Mouse (Mus musculus): Measurements from ENCODE around the gene Syt16. TPM values are rescaled to one million over a fixed set of nuclear protein-coding genes. Genes with fewer than 3 reads are reported as not detected.

The Syt16 gene
- polyA plus RNA-seq, 1 experiment from 2014 or later: not detected

DNA sequence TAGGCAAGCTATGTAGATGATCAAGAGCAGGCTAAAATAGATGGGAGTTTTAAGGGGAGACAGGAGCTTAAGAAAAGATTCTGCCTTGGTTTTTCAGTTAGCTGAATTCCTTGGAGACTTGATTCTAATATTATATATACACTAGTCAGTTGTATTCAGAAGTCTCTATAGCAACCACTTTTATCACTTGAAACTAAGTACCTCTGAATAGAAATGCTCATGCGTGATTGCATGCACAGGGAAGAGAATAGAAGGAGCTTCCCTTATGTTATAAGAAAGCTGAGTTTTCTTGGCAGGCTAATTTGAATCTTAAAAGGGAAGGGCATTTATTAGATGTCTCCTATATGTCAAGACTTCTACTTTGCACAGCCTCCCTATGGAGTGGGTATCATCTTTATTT is 235.4 kb downstream of the Syt16 start:
- no peak overlapping the region for H3K27ac ChIP-seq (ENCODE audit: low read depth)
- no peak for DNase-seq
- no peaks in the 10 kb centered on the region for H3K36me3 ChIP-seq (replicated peaks; ENCODE audit: insufficient read depth, low read length)
- no peak overlapping the region for H3K4me2 ChIP-seq (ENCODE audit: low read depth, low read length)
- WGBS (ENCODE audit: insufficient replicate concordance): 73% methylated on average over 1 of the region's 1 CpGs
- no peak for ATAC-seq
- H3K4me1 ChIP-seq (ENCODE audit: insufficient read depth): no peaks in the 10 kb centered on the region
- H3K9ac ChIP-seq (replicated peaks): no peak overlapping the region
- TF ChIP-seq CTCF (IDR thresholded peaks at IDR 0.05; ENCODE audit: low read depth) (no peak), EP300 (IDR thresholded peaks at IDR 0.05; ENCODE audit: low read depth) (no peak)
- H3K27me3 ChIP-seq (ENCODE audit: insufficient read depth, low read length): no peaks in the 10 kb centered on the region
- no peak overlapping the region for H3K4me3 ChIP-seq (ENCODE audit: low read depth, low read length)
- no peaks in the 10 kb centered on the region for H3K9me3 ChIP-seq (ENCODE audit: low read length)

DNA sequence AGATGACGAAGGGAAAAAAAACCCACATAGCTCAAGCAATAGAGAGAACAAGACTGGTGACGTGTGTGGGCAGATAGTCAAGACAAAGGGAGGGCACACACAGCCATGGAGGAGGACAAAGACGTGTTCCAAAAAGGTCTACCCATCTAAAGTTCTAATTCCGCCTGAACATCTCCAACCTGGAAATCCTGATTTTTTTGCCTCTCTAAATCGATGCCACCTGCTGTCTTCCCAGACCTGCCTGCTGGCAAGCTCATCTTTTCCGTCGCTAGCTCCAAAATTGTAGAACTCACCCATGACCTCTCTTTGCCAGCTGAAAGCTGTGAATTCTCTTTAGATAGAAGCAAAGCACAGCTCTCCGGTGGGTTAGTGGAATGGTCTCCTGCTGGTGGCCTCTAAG is 238.7 kb downstream of the Syt16 start:
- DNase-seq (no peak), ATAC-seq (no peak)
- WGBS (ENCODE audit: insufficient replicate concordance): 79% methylated on average over 8 of the region's 8 CpGs
- H3K4me3 ChIP-seq (ENCODE audit: low read depth, low read length): no peak overlapping the region
- no peaks in the 10 kb centered on the region for H3K27me3 ChIP-seq (ENCODE audit: insufficient read depth, low read length)
- H3K9me3 ChIP-seq (ENCODE audit: low read length): no peaks in the 10 kb centered on the region
- H3K9ac ChIP-seq (replicated peaks): no peak overlapping the region
- no peaks in the 10 kb centered on the region for H3K36me3 ChIP-seq (replicated peaks; ENCODE audit: insufficient read depth, low read length)
- no peak overlapping the region for H3K4me2 ChIP-seq (ENCODE audit: low read depth, low read length)
- no peak overlapping the region for H3K27ac ChIP-seq (ENCODE audit: low read depth)
- no peak for TF ChIP-seq EP300 (IDR thresholded peaks at IDR 0.05; ENCODE audit: low read depth)
- no peak for TF ChIP-seq CTCF (IDR thresholded peaks at IDR 0.05; ENCODE audit: low read depth)
- no peaks in the 10 kb centered on the region for H3K4me1 ChIP-seq (ENCODE audit: insufficient read depth)

- ATAC-seq (no peak), DNase-seq (no peak)
- Histone ChIP-seq H3K9ac (replicated peaks) (no peak overlapping the region), H3K27me3 (ENCODE audit: insufficient read depth, low read length) (no peaks in the 10 kb centered on the region), H3K9me3 (ENCODE audit: low read length) (no peaks in the 10 kb centered on the region), H3K4me2 (ENCODE audit: low read depth, low read length) (no peak overlapping the region), H3K4me1 (ENCODE audit: insufficient read depth) (no peaks in the 10 kb centered on the region), H3K36me3 (replicated peaks; ENCODE audit: insufficient read depth, low read length) (no peaks in the 10 kb centered on the region), H3K4me3 (ENCODE audit: low read depth, low read length) (no peak overlapping the region), H3K27ac (ENCODE audit: low read depth) (no peak overlapping the region)
- WGBS (ENCODE audit: insufficient replicate concordance): 72% methylated on average over 7 of the region's 7 CpGs
- TF ChIP-seq CTCF (IDR thresholded peaks at IDR 0.05; ENCODE audit: low read depth) (no peak), EP300 (IDR thresholded peaks at IDR 0.05; ENCODE audit: low read depth) (no peak)
Measured at GRCm38 (mm10) chr12:74238056-74238455, 240.6 kb downstream of the Syt16 start.

DNA sequence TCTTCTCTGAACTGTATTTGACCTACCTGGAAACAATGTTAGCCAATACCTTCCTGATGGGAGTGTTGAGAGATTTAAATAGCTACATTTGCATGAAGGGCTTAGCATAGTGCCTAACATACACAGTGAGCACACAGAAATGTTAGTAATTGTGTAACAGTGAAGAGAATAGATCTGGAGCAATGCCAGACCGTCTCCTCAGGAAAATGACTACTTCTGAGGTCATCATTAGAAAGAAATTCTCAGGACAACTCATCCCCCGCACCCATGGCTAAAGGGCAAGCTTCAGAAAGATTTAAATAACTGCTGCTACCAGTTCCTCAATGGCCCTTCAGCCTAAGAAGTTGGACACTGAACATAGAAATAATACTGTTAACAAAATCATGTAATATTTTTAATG is 241.3 kb downstream of the Syt16 start:
- no peak overlapping the region for H3K4me2 ChIP-seq (ENCODE audit: low read depth, low read length)
- H3K27ac ChIP-seq (ENCODE audit: low read depth): no peak overlapping the region
- ATAC-seq: no peak
- no peak for TF ChIP-seq EP300 (IDR thresholded peaks at IDR 0.05; ENCODE audit: low read depth)
- no peak for TF ChIP-seq CTCF (IDR thresholded peaks at IDR 0.05; ENCODE audit: low read depth)
- no peaks in the 10 kb centered on the region for H3K4me1 ChIP-seq (ENCODE audit: insufficient read depth)
- no peak overlapping the region for H3K4me3 ChIP-seq (ENCODE audit: low read depth, low read length)
- no peak for DNase-seq
- no peaks in the 10 kb centered on the region for H3K9me3 ChIP-seq (ENCODE audit: low read length)
- no peaks in the 10 kb centered on the region for H3K27me3 ChIP-seq (ENCODE audit: insufficient read depth, low read length)
- no peak overlapping the region for H3K9ac ChIP-seq (replicated peaks)
- no peaks in the 10 kb centered on the region for H3K36me3 ChIP-seq (replicated peaks; ENCODE audit: insufficient read depth, low read length)
- WGBS (ENCODE audit: insufficient replicate concordance): 53% methylated on average over 2 of the region's 2 CpGs

- H3K36me3 ChIP-seq (replicated peaks; ENCODE audit: insufficient read depth, low read length): no peaks in the 10 kb centered on the region
- H3K4me3 ChIP-seq (ENCODE audit: low read depth, low read length): no peak overlapping the region
- H3K27ac ChIP-seq (ENCODE audit: low read depth): no peak overlapping the region
- H3K4me2 ChIP-seq (ENCODE audit: low read depth, low read length): no peak overlapping the region
- H3K9me3 ChIP-seq (ENCODE audit: low read length): no peaks in the 10 kb centered on the region
- ATAC-seq: no peak
- no peak for DNase-seq
- no peak overlapping the region for H3K9ac ChIP-seq (replicated peaks)
- H3K27me3 ChIP-seq (ENCODE audit: insufficient read depth, low read length): no peaks in the 10 kb centered on the region
- WGBS (ENCODE audit: insufficient replicate concordance): 50% methylated on average over 3 of the region's 3 CpGs
- TF ChIP-seq CTCF (IDR thresholded peaks at IDR 0.05; ENCODE audit: low read depth) (no peak), EP300 (IDR thresholded peaks at IDR 0.05; ENCODE audit: low read depth) (no peak)
- no peaks in the 10 kb centered on the region for H3K4me1 ChIP-seq (ENCODE audit: insufficient read depth)
Measured at GRCm38 (mm10) chr12:74264846-74265245, 267.4 kb downstream of the Syt16 start.

- 78% methylated on average over 4 of the region's 4 CpGs for WGBS (ENCODE audit: insufficient replicate concordance)
- H3K4me1 ChIP-seq (ENCODE audit: insufficient read depth): no peaks in the 10 kb centered on the region
- no peak overlapping the region for H3K9ac ChIP-seq (replicated peaks)
- no peak for DNase-seq
- H3K4me3 ChIP-seq (ENCODE audit: low read depth, low read length): no peak overlapping the region
- no peak overlapping the region for H3K27ac ChIP-seq (ENCODE audit: low read depth)
- no peaks in the 10 kb centered on the region for H3K9me3 ChIP-seq (ENCODE audit: low read length)
- TF ChIP-seq EP300 (IDR thresholded peaks at IDR 0.05; ENCODE audit: low read depth) (no peak), CTCF (IDR thresholded peaks at IDR 0.05; ENCODE audit: low read depth) (no peak)
- H3K4me2 ChIP-seq (ENCODE audit: low read depth, low read length): no peak overlapping the region
- H3K27me3 ChIP-seq (ENCODE audit: insufficient read depth, low read length): no peaks in the 10 kb centered on the region
- no peaks in the 10 kb centered on the region for H3K36me3 ChIP-seq (replicated peaks; ENCODE audit: insufficient read depth, low read length)
- ATAC-seq: no peak
Measured at GRCm38 (mm10) chr12:74267049-74267448, 269.6 kb downstream of the Syt16 start.

Data from liver, postnatal 0 days (tissue).